Mouse (Mus musculus): ENCODE data around the gene Marc1. TPM values are rescaled to one million over a fixed set of nuclear protein-coding genes. Genes with fewer than 3 reads are reported as not detected.

Marc1 gene
- total RNA-seq, 2 experiments from 2014 or later: 0.21 TPM; not detected in 1

GRCm38 (mm10) chr1:184762941-184763340 lies 48.2 kb downstream of the Marc1 start:
- no peak for DNase-seq

GRCm38 (mm10) chr1:184761988-184762387 lies 49.1 kb downstream of the Marc1 start:
- DNase-seq: no peak

- DNase-seq: no peak
Measured at GRCm38 (mm10) chr1:184752671-184753070, 58.4 kb downstream of the Marc1 start.

- peak in 1 of 2 experiments; percentile 29 for DNase-seq
Measured at GRCm38 (mm10) chr1:184750114-184750664, 60.9 kb downstream of the Marc1 start.

DNA sequence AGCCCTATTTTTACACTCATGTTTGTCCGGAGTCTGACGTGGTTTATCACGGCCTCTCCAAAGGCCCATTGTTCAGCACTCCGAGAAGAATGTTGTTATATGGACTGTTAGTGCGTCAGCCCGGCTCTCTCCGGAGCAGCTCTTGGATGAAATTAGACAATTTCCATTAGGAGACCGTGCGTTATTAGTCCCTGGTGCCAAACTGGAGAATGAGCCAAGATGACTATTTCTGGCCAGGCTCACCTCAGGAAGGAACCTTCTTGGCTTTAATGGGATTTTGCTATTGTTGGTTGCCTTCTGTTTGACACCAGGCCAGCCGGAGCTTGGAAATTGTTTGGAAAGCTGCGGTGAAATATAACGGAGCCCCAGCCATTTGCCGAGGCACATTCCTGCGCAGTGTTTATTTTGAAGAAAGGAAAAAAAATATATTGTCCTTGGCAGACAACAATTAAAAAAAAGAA lies 62.4 kb downstream of the Marc1 start:
- DNase-seq: peak; percentile 75 to 87

GRCm38 (mm10) chr1:184737876-184738479 lies 73.1 kb downstream of the Marc1 start:
- DNase-seq: peak; percentile 82 to 83

DNA sequence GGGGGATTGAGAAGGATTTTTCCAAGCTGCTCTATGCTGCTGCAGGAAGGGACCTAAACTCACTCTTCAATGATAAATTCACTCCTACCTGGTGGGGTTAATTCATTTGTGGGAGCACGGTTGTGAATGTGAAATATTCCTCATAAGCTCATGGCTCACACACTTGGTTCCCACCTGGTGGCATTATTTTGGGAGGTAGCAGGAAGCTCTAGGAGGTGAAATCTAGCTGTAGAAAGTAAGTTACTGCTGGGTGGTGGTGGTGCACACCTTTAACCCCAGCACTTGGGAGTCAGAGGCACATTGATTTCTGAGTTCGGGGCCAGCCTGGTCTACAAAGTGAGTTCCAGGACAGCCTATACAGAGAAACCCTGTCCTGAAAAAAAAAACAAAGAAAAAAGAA lies 73.9 kb downstream of the Marc1 start:
- no peak for DNase-seq

Small RNAs within 50 kb of the gene (microRNA-seq; reads per million reads assigned to microRNA genes)
- 119 to 120 reads per million in 2 experiments for gene Mir1981

Other genes starting within 250 kb of the Marc1 start
- 1 to 10 TPM; 6.8 to 6.9 TPM for gene Hlx, start 78.7 kb downstream of the Marc1 start, total RNA-seq (2021)
- gene Marc2, start 35.1 kb upstream of the Marc1 start, total RNA-seq (2021): 100 to 1,000 TPM; 137 to 145 TPM
- gene C130074G19Rik, start 71.9 kb upstream of the Marc1 start, total RNA-seq (2021): 10 to 100 TPM; 13.9 to 15.4 TPM
- gene Mark1, start 188.3 kb upstream of the Marc1 start, total RNA-seq (2021): 1 to 10 TPM; 8.7 to 8.8 TPM